Mouse (Mus musculus) cerebellum, adult 2 months (tissue): ENCODE data around the gene Prkcg.

Source experiments
- CTCF ChIP-seq: fragments of 200-500 bp; IDR thresholded peaks from 2 replicates; pipeline ENCODE4 v1.5.1; 2011; ENCODE audit warnings: low read depth, mild to moderate bottlenecking, control low read depth, low read length, moderate library complexity, borderline replicate concordance; ENCODE audit not compliant: insufficient read depth
- POLR2A ChIP-seq: fragments of 200-500 bp; IDR thresholded peaks from 2 replicates; pipeline ENCODE4 v1.6.1; 2011; ENCODE audit warnings: low read length, control low read depth, borderline replicate concordance; ENCODE audit not compliant: insufficient read depth

GRCm38 (mm10) chr7:3351536-3351935 lies 62.6 kb downstream of the Prkcg start:
- TF ChIP-seq POLR2A (no peak), CTCF (no peak)
